Mouse (Mus musculus): ENCODE measurements around the gene Olfr628.

- TF ChIP-seq CTCF (IDR thresholded peaks at IDR 0.05; ENCODE audit: low read depth, low read length) = no peak
- TF ChIP-seq POLR2A (IDR thresholded peaks at IDR 0.05; ENCODE audit: extremely low read depth, insufficient read depth, low read length) = no peak
Observed at GRCm38 (mm10) chr7:103779598-103779997, 49.4 kb downstream of the Olfr628 start, which contains the start of gene Olfr68.

Data from liver, adult 2 months (tissue).